Mouse (Mus musculus): ENCODE results near the gene Jazf1. TPM values are rescaled to one million over a fixed set of nuclear protein-coding genes. Genes with fewer than 3 reads are reported as not detected.

Jazf1 gene
- total and polyA plus RNA-seq, 2 experiments, result 0.48 to 0.74 TPM

GRCm38 (mm10) chr6:52823064-52823463 is 245.4 kb downstream of the Jazf1 start:
- H3K79me2 ChIP-seq (ENCODE audit: control insufficient read depth, insufficient read depth, low read length), result no peaks in the 10 kb centered on the region
- no peaks in the 10 kb centered on the region for H3K4me1 ChIP-seq (ENCODE audit: control insufficient read depth, insufficient read depth, low read length)
- no peaks in the 10 kb centered on the region for H3K27me3 ChIP-seq (ENCODE audit: control insufficient read depth, insufficient read depth, low read length)
- H3K4me3 ChIP-seq (ENCODE audit: insufficient read depth, low read depth, low read length), result no peak overlapping the region
- 94% methylated on average over 7 of the region's 7 CpGs for WGBS
- no peak for DNase-seq (ENCODE audit: extremely low read depth, low read depth, low spot score)
- no peak overlapping the region for H3K9ac ChIP-seq (ENCODE audit: low read depth, low read length)
- TF ChIP-seq POLR2A (IDR thresholded peaks at IDR 0.05; ENCODE audit: extremely low read depth, insufficient read depth, low read length) (no peak), CTCF (IDR thresholded peaks at IDR 0.05; ENCODE audit: low read depth, low read length) (no peak)
- H3K27ac ChIP-seq (replicated peaks; ENCODE audit: insufficient read depth, low read depth, low read length), result no peak overlapping the region
- no peaks in the 10 kb centered on the region for H3K36me3 ChIP-seq (ENCODE audit: control insufficient read depth, insufficient read depth, low read length)

GRCm38 (mm10) chr6:52822625-52823024 is 245.8 kb downstream of the Jazf1 start:
- no peak overlapping the region for H3K4me3 ChIP-seq (ENCODE audit: insufficient read depth, low read depth, low read length)
- 93% methylated on average over 2 of the region's 2 CpGs for WGBS
- no peak overlapping the region for H3K9ac ChIP-seq (ENCODE audit: low read depth, low read length)
- no peak overlapping the region for H3K27ac ChIP-seq (replicated peaks; ENCODE audit: insufficient read depth, low read depth, low read length)
- TF ChIP-seq POLR2A (IDR thresholded peaks at IDR 0.05; ENCODE audit: extremely low read depth, insufficient read depth, low read length), result no peak
- no peak for TF ChIP-seq CTCF (IDR thresholded peaks at IDR 0.05; ENCODE audit: low read depth, low read length)
- no peaks in the 10 kb centered on the region for H3K79me2 ChIP-seq (ENCODE audit: control insufficient read depth, insufficient read depth, low read length)
- H3K36me3 ChIP-seq (ENCODE audit: control insufficient read depth, insufficient read depth, low read length), result no peaks in the 10 kb centered on the region
- H3K4me1 ChIP-seq (ENCODE audit: control insufficient read depth, insufficient read depth, low read length), result no peaks in the 10 kb centered on the region
- no peak for DNase-seq (ENCODE audit: extremely low read depth, low read depth, low spot score)
- H3K27me3 ChIP-seq (ENCODE audit: control insufficient read depth, insufficient read depth, low read length), result no peaks in the 10 kb centered on the region

- H3K27ac ChIP-seq (replicated peaks; ENCODE audit: insufficient read depth, low read depth, low read length), result no peak overlapping the region
- no peaks in the 10 kb centered on the region for H3K27me3 ChIP-seq (ENCODE audit: control insufficient read depth, insufficient read depth, low read length)
- no peaks in the 10 kb centered on the region for H3K4me1 ChIP-seq (ENCODE audit: control insufficient read depth, insufficient read depth, low read length)
- H3K4me3 ChIP-seq (ENCODE audit: insufficient read depth, low read depth, low read length), result no peak overlapping the region
- H3K79me2 ChIP-seq (ENCODE audit: control insufficient read depth, insufficient read depth, low read length), result no peaks in the 10 kb centered on the region
- H3K36me3 ChIP-seq (ENCODE audit: control insufficient read depth, insufficient read depth, low read length), result no peaks in the 10 kb centered on the region
- no peak overlapping the region for H3K9ac ChIP-seq (ENCODE audit: low read depth, low read length)
- TF ChIP-seq POLR2A (IDR thresholded peaks at IDR 0.05; ENCODE audit: extremely low read depth, insufficient read depth, low read length), result no peak
- TF ChIP-seq CTCF (IDR thresholded peaks at IDR 0.05; ENCODE audit: low read depth, low read length), result no peak
- DNase-seq (ENCODE audit: extremely low read depth, low read depth, low spot score), result no peak
- 86% methylated on average over 8 of the region's 8 CpGs for WGBS
Observed at GRCm38 (mm10) chr6:52819353-52819752, 249.1 kb downstream of the Jazf1 start.

GRCm38 (mm10) chr6:52818041-52818440 is 250.4 kb downstream of the Jazf1 start:
- H3K4me1 ChIP-seq (ENCODE audit: control insufficient read depth, insufficient read depth, low read length), result no peaks in the 10 kb centered on the region
- no peak overlapping the region for H3K9ac ChIP-seq (ENCODE audit: low read depth, low read length)
- no peak for TF ChIP-seq CTCF (IDR thresholded peaks at IDR 0.05; ENCODE audit: low read depth, low read length)
- no peak for TF ChIP-seq POLR2A (IDR thresholded peaks at IDR 0.05; ENCODE audit: extremely low read depth, insufficient read depth, low read length)
- H3K36me3 ChIP-seq (ENCODE audit: control insufficient read depth, insufficient read depth, low read length), result no peaks in the 10 kb centered on the region
- no peak for DNase-seq (ENCODE audit: extremely low read depth, low read depth, low spot score)
- no peaks in the 10 kb centered on the region for H3K27me3 ChIP-seq (ENCODE audit: control insufficient read depth, insufficient read depth, low read length)
- no peaks in the 10 kb centered on the region for H3K79me2 ChIP-seq (ENCODE audit: control insufficient read depth, insufficient read depth, low read length)
- WGBS, result 94% methylated on average over 4 of the region's 4 CpGs
- H3K27ac ChIP-seq (replicated peaks; ENCODE audit: insufficient read depth, low read depth, low read length), result no peak overlapping the region
- H3K4me3 ChIP-seq (ENCODE audit: insufficient read depth, low read depth, low read length), result no peak overlapping the region

GRCm38 (mm10) chr6:52817203-52817874 is 251.1 kb downstream of the Jazf1 start:
- H3K27me3 ChIP-seq (ENCODE audit: control insufficient read depth, insufficient read depth, low read length), result no peaks in the 10 kb centered on the region
- no peaks in the 10 kb centered on the region for H3K36me3 ChIP-seq (ENCODE audit: control insufficient read depth, insufficient read depth, low read length)
- H3K27ac ChIP-seq (replicated peaks; ENCODE audit: insufficient read depth, low read depth, low read length), result no peak overlapping the region
- H3K4me1 ChIP-seq (ENCODE audit: control insufficient read depth, insufficient read depth, low read length), result no peaks in the 10 kb centered on the region
- no peak overlapping the region for H3K4me3 ChIP-seq (ENCODE audit: insufficient read depth, low read depth, low read length)
- H3K79me2 ChIP-seq (ENCODE audit: control insufficient read depth, insufficient read depth, low read length), result no peaks in the 10 kb centered on the region
- no peak overlapping the region for H3K9ac ChIP-seq (ENCODE audit: low read depth, low read length)
- no peak for TF ChIP-seq CTCF (IDR thresholded peaks at IDR 0.05; ENCODE audit: low read depth, low read length)
- TF ChIP-seq POLR2A (IDR thresholded peaks at IDR 0.05; ENCODE audit: extremely low read depth, insufficient read depth, low read length), result no peak
- 92% methylated on average over 10 of the region's 10 CpGs for WGBS
- DNase-seq (ENCODE audit: extremely low read depth, low read depth, low spot score), result no peak

- H3K27me3 ChIP-seq (ENCODE audit: control insufficient read depth, insufficient read depth, low read length), result no peaks in the 10 kb centered on the region; the same call in 1 of the 2 replicates
- H3K9ac ChIP-seq (ENCODE audit: low read depth, low read length), result no peak overlapping the region
- H3K4me1 ChIP-seq (ENCODE audit: control insufficient read depth, insufficient read depth, low read length), result no peaks in the 10 kb centered on the region
- TF ChIP-seq CTCF (IDR thresholded peaks at IDR 0.05; ENCODE audit: low read depth, low read length), result no peak
- TF ChIP-seq POLR2A (IDR thresholded peaks at IDR 0.05; ENCODE audit: extremely low read depth, insufficient read depth, low read length), result no peak
- H3K36me3 ChIP-seq (ENCODE audit: control insufficient read depth, insufficient read depth, low read length), result no peaks in the 10 kb centered on the region
- H3K27ac ChIP-seq (replicated peaks; ENCODE audit: insufficient read depth, low read depth, low read length), result no peak overlapping the region
- 79% methylated on average over 3 of the region's 3 CpGs for WGBS
- no peaks in the 10 kb centered on the region for H3K79me2 ChIP-seq (ENCODE audit: control insufficient read depth, insufficient read depth, low read length)
- no peak overlapping the region for H3K4me3 ChIP-seq (ENCODE audit: insufficient read depth, low read depth, low read length)
- DNase-seq (ENCODE audit: extremely low read depth, low read depth, low spot score), result no peak
Observed at GRCm38 (mm10) chr6:52805237-52805856, 263.1 kb downstream of the Jazf1 start.
